Mouse (Mus musculus) forebrain, embryonic 12.5 days (tissue): Measurements from ENCODE around the gene Gm48551. TPM values are rescaled to one million over a fixed set of nuclear protein-coding genes. Genes with fewer than 3 reads are reported as not detected.

Source experiments
- ATAC-seq: fragments of 200-750 bp; cut with Nextera tagmentation; 2 replicates; pipeline ENCODE4 v1.8.0; 2017; ENCODE audit warnings: moderate TSS enrichment; ENCODE audit not compliant: low FRiP score
- H3K27ac ChIP-seq: fragments of 300-500 bp; sonication (generic); 2 replicates; pipeline ENCODE4 v1.5.1; 2016; ENCODE audit warnings: mild to moderate bottlenecking
- H3K27me3 ChIP-seq: fragments of 300-500 bp; sonication (generic); 2 replicates; pipeline ENCODE4 v1.6.1; 2016; ENCODE audit warnings: mild to moderate bottlenecking
- H3K36me3 ChIP-seq: fragments of 300-500 bp; sonication (generic); replicated peaks from 2 replicates; pipeline ENCODE4 v1.6.1; 2016; ENCODE audit warnings: mild to moderate bottlenecking
- H3K4me1 ChIP-seq: fragments of 300-500 bp; sonication (generic); 2 replicates; pipeline ENCODE4 v1.6.1; 2016
- H3K4me2 ChIP-seq: fragments of 300-500 bp; sonication (generic); 2 replicates; pipeline ENCODE4 v1.6.1; 2016; ENCODE audit warnings: mild to moderate bottlenecking, moderate library complexity
- H3K4me3 ChIP-seq: fragments of 300-500 bp; sonication (generic); replicated peaks from 2 replicates; pipeline ENCODE4 v1.5.1; 2016; ENCODE audit warnings: mild to moderate bottlenecking
- H3K9ac ChIP-seq: fragments of 300-500 bp; sonication (generic); 2 replicates; pipeline ENCODE4 v1.6.1; 2016; ENCODE audit warnings: mild to moderate bottlenecking
- H3K9me3 ChIP-seq: fragments of 300-500 bp; sonication (generic); 2 replicates; pipeline ENCODE4 v1.6.1; 2016
- WGBS: fragments of 180-500 bp; shearing (Covaris S2); methylation state at CpG from one replicate; pipeline ENCODE4 v1.1.7; 2016; 5-methylcytosine and 5-hydroxymethylcytosine counted together
- polyA plus RNA-seq: library from polyadenylated mRNA; unstranded; fragments of >200 nt; fragmentation: Nextera tagmentation; extraction: Ambion mirVana; gene quantifications from 2 replicates; pipeline ENCODE4 v1.2.1, GENCODE M21; 2016

Gm48551 gene
- polyA plus RNA-seq, 1 experiment from 2014 or later: 4.2 TPM

DNA sequence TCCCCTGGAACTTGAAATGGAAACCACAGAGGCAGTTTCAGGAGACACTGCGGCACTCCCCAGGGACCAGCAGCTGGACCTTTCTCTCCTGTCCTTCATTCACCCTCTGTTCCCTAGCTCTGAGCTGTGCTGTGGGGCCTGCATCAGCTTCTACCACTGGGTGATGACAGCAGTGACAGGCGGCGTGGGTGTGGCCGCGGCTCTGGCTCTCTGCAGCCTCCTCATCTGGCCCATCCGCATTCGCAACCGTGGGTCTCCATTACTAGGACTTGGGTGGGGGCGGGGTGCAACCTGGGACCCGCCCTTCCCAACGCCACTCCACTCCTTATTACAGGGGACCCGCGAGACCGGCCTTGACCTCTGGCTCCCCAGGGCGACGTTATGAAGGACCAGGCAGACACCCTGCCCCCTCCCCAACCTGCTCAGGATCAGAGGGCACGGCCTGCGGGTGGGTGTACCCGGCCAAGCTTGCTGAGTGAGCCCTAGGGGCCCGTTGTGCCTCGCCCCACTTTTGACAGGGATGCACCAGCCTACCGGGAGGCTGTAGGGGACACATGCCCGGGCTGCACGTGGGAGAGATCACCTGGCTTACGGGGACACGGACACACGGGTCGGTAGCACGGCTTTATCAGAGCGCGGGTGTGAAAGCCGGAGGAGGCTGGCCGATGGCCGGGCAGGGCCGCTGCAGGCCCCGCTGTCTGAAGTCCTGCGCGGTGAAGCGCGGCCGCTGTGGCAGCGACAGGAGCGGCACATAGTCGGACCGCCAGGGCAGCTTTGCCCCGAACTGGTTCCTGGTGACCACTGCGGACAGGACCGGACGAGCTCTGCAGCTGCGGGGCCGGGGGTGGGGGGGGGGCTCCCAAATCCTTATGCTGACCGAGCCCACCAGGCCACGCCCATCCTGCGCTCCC, 20.6 kb upstream of the Gm48551 start:
- H3K4me3 ChIP-seq: peak overlapping the region; percentile 35
- H3K27me3 ChIP-seq: peaks cover 40% of the 10 kb centered on the region
- 10% methylated on average over 54 of the region's 54 CpGs for WGBS
- no peaks in the 10 kb centered on the region for H3K9me3 ChIP-seq
- H3K4me1 ChIP-seq: peaks cover 69% of the 10 kb centered on the region
- peak overlapping the region; percentile 64 for H3K4me2 ChIP-seq
- ATAC-seq: peak; percentile 13; the same call in 1 of the 2 replicates
- H3K27ac ChIP-seq: no peak overlapping the region
- H3K36me3 ChIP-seq: peaks cover 26% of the 10 kb centered on the region
- H3K9ac ChIP-seq: peak overlapping the region; percentile 44

DNA sequence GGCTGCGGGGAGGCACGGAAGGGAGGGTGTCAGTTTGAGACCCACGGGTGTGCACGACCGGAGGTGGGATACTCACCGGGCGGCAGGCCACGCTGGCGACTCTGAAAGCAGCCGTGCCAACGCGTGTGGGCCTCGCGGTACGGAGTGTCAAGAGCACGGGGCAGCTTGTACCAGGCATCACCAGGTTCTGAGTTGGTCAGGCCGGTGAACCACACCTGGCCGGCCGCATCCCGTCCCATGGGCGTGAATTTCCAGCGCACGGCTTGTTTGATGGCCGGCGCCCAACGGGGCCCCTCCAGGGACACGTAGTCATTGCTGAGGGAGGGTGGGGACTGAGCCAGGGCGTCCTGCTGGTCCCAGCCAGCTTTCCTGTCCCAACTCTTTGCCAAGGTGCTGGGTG, 19.6 kb upstream of the Gm48551 start:
- Histone ChIP-seq H3K4me3 (peak overlapping the region; percentile 35), H3K27ac (no peak overlapping the region), H3K4me1 (peaks cover 59% of the 10 kb centered on the region), H3K36me3 (peaks cover 36% of the 10 kb centered on the region), H3K27me3 (peaks cover 34% of the 10 kb centered on the region), H3K9me3 (no peaks in the 10 kb centered on the region), H3K9ac (peak overlapping the region; percentile 44), H3K4me2 (peak overlapping the region; percentile 64)
- 12% methylated on average over 28 of the region's 28 CpGs for WGBS
- ATAC-seq: 0 out of 2 replicates have a peak, but pooled peaks have one; percentile 7

DNA sequence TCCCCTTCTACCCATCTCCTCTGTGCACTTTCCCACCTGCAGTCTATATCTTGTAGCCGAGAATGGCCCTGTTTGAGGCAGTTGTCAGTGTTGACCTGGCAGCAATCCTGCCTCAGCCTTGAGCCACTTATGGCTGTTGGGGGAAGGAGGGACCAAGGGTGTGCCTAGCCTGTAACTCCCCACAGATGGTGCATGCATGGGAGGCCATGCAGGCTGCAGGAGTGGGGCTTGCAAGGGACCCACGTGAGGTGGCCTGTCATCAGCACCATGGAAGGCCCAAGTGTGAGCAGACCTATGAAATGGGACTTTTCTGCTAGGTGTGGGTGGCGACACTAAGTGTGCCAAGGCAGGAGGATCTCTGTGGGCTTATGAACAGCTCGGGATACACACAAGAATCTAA, 19.2 kb upstream of the Gm48551 start:
- Histone ChIP-seq H3K9ac (no peak overlapping the region), H3K27me3 (peaks cover 33% of the 10 kb centered on the region), H3K4me2 (0 out of 2 replicates have a peak overlapping the region, but pooled peaks have one; percentile 64), H3K4me1 (peaks cover 56% of the 10 kb centered on the region), H3K4me3 (no peak overlapping the region), H3K9me3 (no peaks in the 10 kb centered on the region), H3K27ac (no peak overlapping the region), H3K36me3 (peaks cover 40% of the 10 kb centered on the region)
- ATAC-seq: peak; percentile 19; the same call in 1 of the 2 replicates
- WGBS: 24% methylated on average over 4 of the region's 4 CpGs

DNA sequence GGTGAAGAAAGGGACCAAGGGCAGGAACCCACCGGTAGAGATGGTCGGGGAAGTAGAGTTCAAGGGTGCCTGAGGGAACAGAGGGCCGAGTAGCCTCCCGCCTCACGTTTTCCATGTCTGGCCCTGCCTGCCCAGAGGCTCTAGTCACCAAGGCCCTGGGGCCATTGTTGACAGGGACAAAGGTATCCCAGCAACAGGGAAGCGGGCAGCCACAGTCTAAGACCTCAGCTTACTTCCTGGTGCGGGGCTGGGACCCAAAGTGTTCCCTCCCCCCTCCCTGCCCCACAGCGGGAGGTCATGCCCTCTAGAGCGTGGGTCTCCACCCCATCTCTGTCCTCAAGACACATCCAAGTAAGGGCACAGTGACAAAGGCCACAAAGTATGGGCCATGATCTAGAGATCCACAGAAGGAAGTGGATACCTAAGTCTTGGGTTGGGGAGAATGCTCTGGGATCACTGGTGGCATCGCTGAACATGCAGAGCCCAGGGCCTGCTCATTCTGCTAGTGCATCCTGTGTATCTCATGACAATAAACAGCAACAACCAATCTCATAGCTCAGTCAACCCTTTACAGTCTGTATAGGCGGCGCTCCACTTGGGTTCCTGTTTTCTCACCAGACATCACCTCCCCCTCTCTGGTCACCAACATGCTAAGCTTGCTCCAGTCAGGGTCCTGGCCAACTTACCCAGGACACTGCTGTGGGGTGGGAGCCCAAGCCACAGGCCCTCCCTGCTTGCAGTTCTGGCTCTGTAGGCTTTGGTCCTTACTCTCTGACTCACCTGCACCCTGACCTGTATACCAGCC, 18.4 kb upstream of the Gm48551 start, which contains the start of gene 4930404N11Rik:
TSS of gene 4930404N11Rik (minus strand) at position 145 of the 805 bp plus-strand sequence.
- peaks cover 33% of the 10 kb centered on the region for H3K27me3 ChIP-seq
- ATAC-seq: no peak
- peaks cover 51% of the 10 kb centered on the region for H3K4me1 ChIP-seq
- H3K9ac ChIP-seq: peak within 1 kb of the TSS; percentile 44
- peak within 1 kb of the TSS; percentile 35 for H3K4me3 ChIP-seq
- WGBS: 18% methylated on average over 12 of the region's 12 CpGs
- H3K9me3 ChIP-seq: no peaks in the 10 kb centered on the region
- H3K36me3 ChIP-seq: peaks cover 48% of the 10 kb centered on the region
- H3K27ac ChIP-seq: no peak within 1 kb of the TSS; the same call in 1 of the 2 replicates
- H3K4me2 ChIP-seq: peak within 1 kb of the TSS; percentile 64

DNA sequence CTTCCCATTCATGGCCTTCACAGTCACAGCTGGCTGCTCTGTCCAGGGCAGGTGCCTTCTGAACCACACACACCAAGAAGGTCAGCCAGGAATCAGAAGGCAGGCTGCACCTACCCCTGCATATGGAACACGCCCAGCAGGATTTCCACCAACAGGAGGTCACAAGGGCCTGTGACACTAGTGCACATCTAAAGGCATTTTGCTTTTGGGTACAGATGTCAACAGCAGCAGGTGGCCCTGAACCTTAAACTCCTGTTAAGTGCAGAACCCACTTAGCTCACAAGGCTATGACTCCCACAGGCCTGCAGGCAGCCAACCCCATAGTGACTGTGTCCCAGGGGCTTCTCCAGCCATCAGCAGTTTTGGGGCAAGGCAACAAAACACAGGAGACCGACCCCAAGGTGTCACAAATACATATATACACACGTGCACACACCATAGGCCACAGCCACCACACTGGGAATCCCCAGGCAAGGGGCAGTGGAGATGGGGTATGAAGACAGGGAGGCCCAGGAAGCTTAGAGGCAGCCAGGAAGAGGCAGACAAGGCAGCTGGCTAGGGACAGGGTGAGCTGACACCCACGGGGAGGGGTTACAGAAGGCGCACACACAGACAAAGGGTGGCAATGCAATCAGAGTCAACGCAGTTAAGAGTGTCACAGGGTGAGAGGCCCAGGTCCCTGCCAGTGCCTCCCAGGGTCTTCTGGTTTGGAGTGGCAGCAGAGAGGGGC, 17.6 kb upstream of the Gm48551 start:
- H3K4me3 ChIP-seq: no peak overlapping the region
- peaks cover 56% of the 10 kb centered on the region for H3K36me3 ChIP-seq
- no peaks in the 10 kb centered on the region for H3K9me3 ChIP-seq
- 84% methylated on average over 6 of the region's 6 CpGs for WGBS
- H3K27ac ChIP-seq: no peak overlapping the region
- H3K4me2 ChIP-seq: no peak overlapping the region
- no peak for ATAC-seq
- H3K9ac ChIP-seq: no peak overlapping the region
- peaks cover 33% of the 10 kb centered on the region for H3K27me3 ChIP-seq
- H3K4me1 ChIP-seq: peaks cover 48% of the 10 kb centered on the region

DNA sequence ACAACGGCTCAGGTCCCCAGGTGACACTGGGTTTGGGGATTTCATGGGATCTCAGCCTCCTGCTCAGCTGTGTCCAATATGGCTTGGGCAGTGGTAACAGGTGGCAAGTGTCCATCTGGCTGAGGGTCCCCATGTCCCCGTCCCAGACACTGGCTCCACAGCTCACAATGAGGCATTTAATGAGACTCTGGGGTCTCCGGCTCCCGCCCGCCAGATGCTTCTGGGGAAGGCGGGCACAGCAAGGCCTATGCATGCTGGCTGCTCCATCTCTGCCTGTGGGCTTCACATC, 17.1 kb upstream of the Gm48551 start:
- Histone ChIP-seq H3K9ac (no peak overlapping the region), H3K4me2 (no peak overlapping the region), H3K9me3 (no peaks in the 10 kb centered on the region), H3K4me3 (no peak overlapping the region; the same call in 1 of the 2 replicates), H3K27ac (0 out of 2 replicates have a peak overlapping the region, but pooled peaks have one; percentile 13), H3K36me3 (peaks cover 61% of the 10 kb centered on the region), H3K27me3 (peaks cover 33% of the 10 kb centered on the region), H3K4me1 (peaks cover 48% of the 10 kb centered on the region)
- 84% methylated on average over 6 of the region's 6 CpGs for WGBS
- ATAC-seq: no peak

DNA sequence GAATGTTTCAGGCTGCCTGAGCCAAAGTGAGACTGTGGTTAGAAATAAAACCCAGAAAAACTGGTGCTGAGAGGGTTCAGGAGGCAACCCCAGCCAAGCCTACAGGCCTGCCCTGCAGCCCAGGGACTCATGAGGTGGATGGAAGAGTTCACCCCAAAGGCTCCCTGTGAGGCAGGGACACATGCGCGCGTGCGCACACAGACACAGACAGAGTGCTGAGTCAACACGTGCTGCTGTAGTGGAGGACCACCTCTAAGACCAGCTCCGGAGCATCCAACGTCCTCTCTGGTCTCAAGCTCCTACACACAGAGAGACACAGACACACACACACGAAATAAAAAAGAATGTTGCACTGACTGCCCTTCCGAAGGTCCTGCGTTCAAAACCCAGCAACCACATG, 8.9 kb upstream of the Gm48551 start:
- no peaks in the 10 kb centered on the region for H3K27me3 ChIP-seq
- peaks cover 54% of the 10 kb centered on the region for H3K36me3 ChIP-seq
- no peak overlapping the region; the same call in 1 of the 2 replicates for H3K4me2 ChIP-seq
- WGBS: 94% methylated on average over 10 of the region's 10 CpGs
- no peak overlapping the region for H3K4me3 ChIP-seq
- no peaks in the 10 kb centered on the region for H3K9me3 ChIP-seq
- H3K9ac ChIP-seq: no peak overlapping the region
- peaks cover 30% of the 10 kb centered on the region for H3K4me1 ChIP-seq
- ATAC-seq: no peak
- no peak overlapping the region for H3K27ac ChIP-seq

DNA sequence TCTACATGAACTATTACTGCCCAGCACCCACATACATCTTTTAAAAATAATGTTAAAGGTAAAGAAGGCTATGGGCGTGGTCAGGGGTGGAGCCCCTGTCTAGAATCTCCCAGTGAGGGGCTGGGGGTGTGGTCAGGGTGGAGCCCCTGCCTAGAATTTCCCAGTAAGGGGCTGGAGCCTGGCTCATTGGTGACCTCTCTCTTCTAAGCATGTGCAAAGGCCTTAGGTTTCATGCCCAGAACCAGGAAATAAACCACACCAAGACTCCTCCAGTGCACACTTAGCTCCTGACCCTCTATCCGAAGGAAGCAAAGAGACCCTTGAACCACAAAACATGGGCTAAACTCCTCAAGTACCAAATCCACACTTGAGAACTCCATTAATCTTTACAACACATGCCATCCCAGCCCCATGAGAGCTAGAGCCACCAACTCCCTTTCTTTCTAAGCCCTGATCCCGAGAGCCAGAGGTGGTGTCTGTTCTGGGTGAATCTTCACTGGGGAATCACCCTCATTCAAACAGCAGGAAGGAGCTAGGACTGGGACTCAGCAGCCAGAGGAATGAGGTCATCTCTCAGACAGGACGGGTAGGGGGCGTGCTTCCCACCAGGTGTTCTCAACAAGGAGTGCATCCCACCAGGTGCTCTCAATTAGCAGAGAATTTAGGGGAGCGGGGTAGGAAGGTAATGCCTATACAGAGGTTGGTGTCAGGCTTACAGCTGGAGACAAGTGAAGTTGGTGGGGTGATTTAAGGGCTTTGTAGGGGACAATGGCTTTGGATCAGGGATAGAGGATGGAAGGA, 7.5 kb upstream of the Gm48551 start:
- Histone ChIP-seq H3K27me3 (0 out of 2 replicates have a peak, but pooled peaks cover under 1% of the 10 kb centered on the region), H3K4me3 (peak overlapping the region; percentile 88), H3K9ac (peak overlapping the region; percentile 97), H3K4me2 (peak overlapping the region; percentile 78), H3K27ac (no peak overlapping the region), H3K36me3 (peaks cover 39% of the 10 kb centered on the region), H3K4me1 (peaks cover 30% of the 10 kb centered on the region), H3K9me3 (no peaks in the 10 kb centered on the region)
- ATAC-seq: no peak
- 38% methylated on average over 6 of the region's 6 CpGs for WGBS

DNA sequence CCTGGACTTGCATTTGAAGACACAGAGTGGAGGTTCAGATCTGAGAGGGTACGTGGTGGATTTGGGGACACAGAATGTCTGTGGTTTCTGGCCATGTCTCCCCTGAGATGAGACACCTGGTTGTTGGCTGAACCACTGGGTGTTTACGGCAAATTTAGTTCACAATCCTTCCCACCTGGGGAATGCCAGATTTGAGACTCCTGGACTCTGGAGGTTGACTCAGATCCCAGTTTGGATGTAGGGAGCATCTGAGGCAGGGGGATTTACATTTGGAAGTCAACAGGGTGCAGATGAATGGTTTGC, 7.0 kb upstream of the Gm48551 start:
- peaks cover 30% of the 10 kb centered on the region for H3K4me1 ChIP-seq
- WGBS: 53% methylated on average over 2 of the region's 2 CpGs
- peak overlapping the region; percentile 88 for H3K4me3 ChIP-seq

DNA sequence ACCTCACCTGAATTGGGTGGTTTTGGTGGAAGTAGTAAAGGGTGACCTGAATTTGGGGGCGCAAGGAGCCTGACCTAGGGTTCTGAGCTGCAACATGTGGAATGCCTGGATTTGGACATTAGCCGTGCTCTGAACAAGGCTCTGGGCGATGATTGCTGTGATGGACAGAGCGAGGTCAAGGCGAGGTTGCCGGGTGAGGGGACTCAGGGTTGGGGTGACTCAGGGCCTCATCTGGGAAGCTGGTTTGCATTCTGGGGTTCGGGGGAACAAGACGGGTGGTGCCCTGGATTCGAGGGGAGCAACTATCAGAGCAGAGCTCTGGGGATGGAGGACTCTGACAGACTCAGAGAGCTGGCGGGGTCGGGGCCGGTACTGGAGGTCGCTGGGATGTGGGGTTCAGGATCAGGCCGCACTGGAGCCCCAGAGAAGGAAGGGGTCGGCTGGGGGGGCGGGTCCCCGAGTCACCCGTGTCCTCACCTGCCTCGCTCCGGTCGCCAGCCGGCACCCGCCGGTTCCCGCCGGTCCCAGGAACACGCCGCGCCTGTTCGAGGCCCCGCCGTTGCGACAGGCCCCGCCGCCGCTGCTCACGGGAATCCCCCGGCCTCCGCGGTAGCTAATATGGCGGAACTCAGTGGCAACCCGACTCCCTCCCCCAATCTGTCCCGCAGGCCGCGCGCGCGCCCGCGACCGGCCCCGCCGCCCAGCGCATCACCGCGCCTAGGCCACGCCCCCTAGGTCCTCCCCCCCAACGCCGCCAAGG, 6.3 kb upstream of the Gm48551 start, which contains the start of gene Fzr1:
TSS of gene Fzr1 (minus strand) at position 724 of the 760 bp plus-strand sequence.
- ATAC-seq: peak; percentile 75
- H3K27ac ChIP-seq: peak within 1 kb of the TSS; percentile 82
- H3K4me2 ChIP-seq: peak within 1 kb of the TSS; percentile 78
- H3K4me3 ChIP-seq: peak within 1 kb of the TSS; percentile 88
- peak within 1 kb of the TSS; percentile 97 for H3K9ac ChIP-seq
- H3K4me1 ChIP-seq: peaks cover 30% of the 10 kb centered on the region
- H3K9me3 ChIP-seq: no peaks in the 10 kb centered on the region
- peaks cover 29% of the 10 kb centered on the region for H3K36me3 ChIP-seq
- H3K27me3 ChIP-seq: 0 out of 2 replicates have a peak, but pooled peaks cover 5% of the 10 kb centered on the region
- WGBS: under 1% methylated on average over 50 of the region's 59 CpGs

More for the DNA sequence above, 7.0 kb upstream of the Gm48551 start:
- Histone ChIP-seq H3K27ac (peak overlapping the region; percentile 79), H3K9me3 (no peaks in the 10 kb centered on the region), H3K27me3 (0 out of 2 replicates have a peak, but pooled peaks cover 5% of the 10 kb centered on the region), H3K9ac (peak overlapping the region; percentile 97), H3K4me2 (peak overlapping the region; percentile 78), H3K36me3 (peaks cover 35% of the 10 kb centered on the region)
- no peak for ATAC-seq
